Comparison of ENCODE assay signal across 35 mouse cellular contexts in genomic region chr9:83043790-83044189, GRCm38 (mm10).
"Had no signal": no experiment of that assay in that cellular context is flagged by ENCODE, and none has a peak within 500 bp of the region (broad histone marks: within the 10 kb centered on the region; RNA-seq: fewer than 3 reads in every experiment).

No protein-coding gene starts in this region.

- H3K9me3 ChIP-seq: heart, embryonic 10.5 days; heart, embryonic 12.5 days; heart, embryonic 13.5 days; heart, embryonic 15.5 days; hindbrain, embryonic 10.5 days; hindbrain, embryonic 12.5 days; hindbrain, embryonic 13.5 days; hindbrain, embryonic 15.5 days; intestine, embryonic 15.5 days; kidney, embryonic 15.5 days had no signal

- H3K4me3 ChIP-seq: heart, embryonic 10.5 days; heart, embryonic 12.5 days; heart, embryonic 13.5 days; heart, embryonic 15.5 days; hindbrain, embryonic 10.5 days; hindbrain, embryonic 12.5 days; hindbrain, embryonic 13.5 days; hindbrain, embryonic 15.5 days; intestine, embryonic 15.5 days; kidney, embryonic 15.5 days; layer of hippocampus, adult 2 months had no signal

- H3K27me3 ChIP-seq: heart, embryonic 12.5 days; heart, embryonic 13.5 days; heart, embryonic 15.5 days; hindbrain, embryonic 12.5 days; hindbrain, embryonic 13.5 days; hindbrain, embryonic 15.5 days; intestine, embryonic 15.5 days; kidney, embryonic 15.5 days had no signal

- H3K9ac ChIP-seq: heart, embryonic 12.5 days; heart, embryonic 13.5 days; heart, embryonic 15.5 days; hindbrain, embryonic 12.5 days; hindbrain, embryonic 13.5 days; hindbrain, embryonic 14.5 days; hindbrain, embryonic 15.5 days; intestine, embryonic 15.5 days; kidney, embryonic 15.5 days had no signal

- H3K4me2 ChIP-seq: heart, embryonic 11.5 days; heart, embryonic 12.5 days; heart, embryonic 13.5 days; heart, embryonic 15.5 days; hindbrain, embryonic 12.5 days; hindbrain, embryonic 13.5 days; hindbrain, embryonic 14.5 days; hindbrain, embryonic 15.5 days; intestine, embryonic 15.5 days; kidney, embryonic 15.5 days had no signal

- DNase-seq: heart, postnatal 10 days; heart, postnatal 14 days; heart, postnatal 36 days; heart, postnatal 4 days; kidney, adult 11 months; kidney, adult 18-20 months; kidney, adult 2 months; kidney, adult 8-10 months; kidney, adult 9 months; kidney, postnatal 10 days; kidney, postnatal 14 days; kidney, postnatal 25 days; kidney, postnatal 36 days; kidney, postnatal 4 days; layer of hippocampus, adult 9-11 months; layer of hippocampus, postnatal 36 days had no signal

- ATAC-seq: hindbrain, embryonic 16.5 days; hindbrain, postnatal 0 days; inflammation-experienced regulatory T-cells, adult 6 months; intestine, embryonic 15.5 days; intestine, embryonic 16.5 days; intestine, postnatal 0 days had no signal

- H3K4me1 ChIP-seq: heart, embryonic 10.5 days; heart, embryonic 12.5 days; heart, embryonic 13.5 days; heart, embryonic 15.5 days; hindbrain, embryonic 10.5 days; hindbrain, embryonic 12.5 days; hindbrain, embryonic 13.5 days; hindbrain, embryonic 15.5 days; intestine, embryonic 15.5 days; kidney, embryonic 15.5 days had no signal

- H3K36me3 ChIP-seq: heart, embryonic 10.5 days; heart, embryonic 12.5 days; heart, embryonic 13.5 days; heart, embryonic 15.5 days; hindbrain, embryonic 10.5 days; hindbrain, embryonic 12.5 days; hindbrain, embryonic 13.5 days; hindbrain, embryonic 15.5 days; intestine, embryonic 15.5 days; kidney, embryonic 15.5 days had no signal

- H3K27ac ChIP-seq: heart, embryonic 10.5 days; heart, embryonic 13.5 days; heart, embryonic 15.5 days; hindbrain, embryonic 10.5 days; hindbrain, embryonic 12.5 days; hindbrain, embryonic 13.5 days; hindbrain, embryonic 14.5 days; hindbrain, embryonic 15.5 days; hindbrain, postnatal 0 days; intestine, embryonic 15.5 days; kidney, embryonic 15.5 days; kidney, postnatal 0 days; layer of hippocampus, adult 2 months had no signal
